Mouse (Mus musculus): ENCODE results near the gene Mylk. TPM values are rescaled to one million over a fixed set of nuclear protein-coding genes. Genes with fewer than 3 reads are reported as not detected.

Gene Mylk
- polyA plus RNA-seq, 1 experiment from 2014 or later, result 8.5 TPM

GRCm38 (mm10) chr16:34984203-34985030 is 239.4 kb downstream of the Mylk start:
- H3K27me3 ChIP-seq (ENCODE audit: low read depth, poor library complexity, severe bottlenecking), result no peaks in the 10 kb centered on the region
- H3K36me3 ChIP-seq, result peaks cover 6% of the 10 kb centered on the region
- H3K9me3 ChIP-seq (replicated peaks), result no peaks in the 10 kb centered on the region
- peaks cover 6% of the 10 kb centered on the region for H3K4me1 ChIP-seq
- WGBS, result 63% methylated on average over 11 of the region's 11 CpGs
- H3K4me3 ChIP-seq, result no peak overlapping the region
- no peak overlapping the region for H3K27ac ChIP-seq (replicated peaks)
- DNase-seq (ENCODE audit: low spot score), result no peak

DNA sequence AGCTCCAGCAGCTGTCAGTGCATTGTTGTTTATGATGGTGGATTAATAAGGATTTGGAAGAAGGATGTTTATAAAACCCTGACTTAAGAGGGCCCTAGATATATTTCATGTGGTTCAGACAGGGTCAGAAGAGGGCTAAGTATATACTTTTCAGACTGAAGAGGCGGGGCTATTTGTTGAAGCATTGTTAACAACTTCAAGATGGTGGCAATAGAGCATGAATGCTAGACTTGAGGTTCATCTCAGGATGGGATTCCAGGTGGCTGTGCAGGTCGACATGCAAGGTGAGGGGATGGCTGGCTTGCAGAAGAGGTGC is 240.0 kb downstream of the Mylk start:
- H3K4me3 ChIP-seq, result no peak overlapping the region
- H3K27ac ChIP-seq (replicated peaks), result no peak overlapping the region
- H3K36me3 ChIP-seq, result peaks cover 5% of the 10 kb centered on the region
- 82% methylated on average over 2 of the region's 2 CpGs for WGBS
- DNase-seq (ENCODE audit: low spot score), result no peak
- peaks cover 6% of the 10 kb centered on the region for H3K4me1 ChIP-seq
- H3K27me3 ChIP-seq (ENCODE audit: low read depth, poor library complexity, severe bottlenecking), result no peaks in the 10 kb centered on the region
- H3K9me3 ChIP-seq (replicated peaks), result no peaks in the 10 kb centered on the region

GRCm38 (mm10) chr16:34986211-34986825 is 241.3 kb downstream of the Mylk start:
- no peak overlapping the region for H3K27ac ChIP-seq (replicated peaks)
- H3K4me1 ChIP-seq, result peaks cover 6% of the 10 kb centered on the region
- peaks cover 5% of the 10 kb centered on the region for H3K36me3 ChIP-seq
- no peak for DNase-seq (ENCODE audit: low spot score)
- H3K27me3 ChIP-seq (ENCODE audit: low read depth, poor library complexity, severe bottlenecking), result no peaks in the 10 kb centered on the region
- no peaks in the 10 kb centered on the region for H3K9me3 ChIP-seq (replicated peaks)
- 93% methylated on average over 13 of the region's 13 CpGs for WGBS
- H3K4me3 ChIP-seq, result no peak overlapping the region

DNA sequence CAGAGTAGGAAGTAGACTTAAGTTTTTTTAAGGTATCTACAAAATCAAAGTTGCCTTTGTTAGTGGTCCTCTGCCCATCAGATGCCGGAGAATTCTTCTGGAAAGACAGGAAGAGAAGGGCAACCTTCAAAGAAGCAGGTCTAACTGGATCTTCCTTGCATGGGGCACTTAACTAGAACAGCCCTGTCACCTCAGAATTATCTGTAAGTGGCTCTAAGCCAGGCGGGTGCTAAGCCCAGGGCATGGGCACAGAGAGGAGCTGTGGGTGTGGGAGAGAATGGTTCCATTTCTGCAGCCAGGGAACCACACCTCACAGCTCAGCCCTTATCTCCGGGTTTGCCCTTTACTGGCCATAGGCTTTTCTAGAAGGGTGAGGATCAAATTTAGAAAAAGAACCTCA is 246.4 kb downstream of the Mylk start:
- no peak for DNase-seq (ENCODE audit: low spot score)
- Histone ChIP-seq H3K4me1 (peaks cover 8% of the 10 kb centered on the region), H3K4me3 (no peak overlapping the region), H3K27me3 (ENCODE audit: low read depth, poor library complexity, severe bottlenecking) (no peaks in the 10 kb centered on the region), H3K36me3 (peaks cover 4% of the 10 kb centered on the region), H3K9me3 (replicated peaks) (no peaks in the 10 kb centered on the region), H3K27ac (replicated peaks) (no peak overlapping the region)
- WGBS, result 88% methylated on average over 3 of the region's 3 CpGs

GRCm38 (mm10) chr16:34992854-34993253 is 247.8 kb downstream of the Mylk start:
- H3K4me1 ChIP-seq, result peaks cover 8% of the 10 kb centered on the region
- no peak for DNase-seq (ENCODE audit: low spot score)
- 91% methylated on average over 5 of the region's 5 CpGs for WGBS
- no peak overlapping the region for H3K4me3 ChIP-seq
- no peaks in the 10 kb centered on the region for H3K9me3 ChIP-seq (replicated peaks)
- H3K27ac ChIP-seq (replicated peaks), result no peak overlapping the region
- H3K27me3 ChIP-seq (ENCODE audit: low read depth, poor library complexity, severe bottlenecking), result no peaks in the 10 kb centered on the region
- H3K36me3 ChIP-seq, result 0 out of 2 replicates have a peak, but pooled peaks cover 2% of the 10 kb centered on the region

GRCm38 (mm10) chr16:34993694-34994330 is 248.8 kb downstream of the Mylk start:
- DNase-seq (ENCODE audit: low spot score), result no peak
- H3K36me3 ChIP-seq, result no peaks in the 10 kb centered on the region
- H3K4me3 ChIP-seq, result no peak overlapping the region
- H3K27me3 ChIP-seq (ENCODE audit: low read depth, poor library complexity, severe bottlenecking), result peaks cover 5% of the 10 kb centered on the region; the same call in 1 of the 2 replicates
- 87% methylated on average over 10 of the region's 10 CpGs for WGBS
- no peaks in the 10 kb centered on the region for H3K9me3 ChIP-seq (replicated peaks)
- peaks cover 8% of the 10 kb centered on the region for H3K4me1 ChIP-seq
- no peak overlapping the region for H3K27ac ChIP-seq (replicated peaks)

- no peak overlapping the region for H3K4me3 ChIP-seq
- peaks cover 5% of the 10 kb centered on the region; the same call in 1 of the 2 replicates for H3K27me3 ChIP-seq (ENCODE audit: low read depth, poor library complexity, severe bottlenecking)
- no peak for DNase-seq (ENCODE audit: low spot score)
- peaks cover 8% of the 10 kb centered on the region for H3K4me1 ChIP-seq
- H3K36me3 ChIP-seq, result no peaks in the 10 kb centered on the region
- H3K9me3 ChIP-seq (replicated peaks), result no peaks in the 10 kb centered on the region
- H3K27ac ChIP-seq (replicated peaks), result no peak overlapping the region
- WGBS, result 87% methylated on average over 9 of the region's 9 CpGs
Measured at GRCm38 (mm10) chr16:34994641-34995141, 249.7 kb downstream of the Mylk start.

- Histone ChIP-seq H3K4me1 (peaks cover 19% of the 10 kb centered on the region), H3K9me3 (replicated peaks) (no peaks in the 10 kb centered on the region), H3K36me3 (no peaks in the 10 kb centered on the region), H3K4me3 (no peak overlapping the region), H3K27me3 (ENCODE audit: low read depth, poor library complexity, severe bottlenecking) (peaks cover 10% of the 10 kb centered on the region), H3K27ac (replicated peaks) (no peak overlapping the region)
- WGBS, result 85% methylated on average over 5 of the region's 5 CpGs
- DNase-seq (ENCODE audit: low spot score), result no peak
Measured at GRCm38 (mm10) chr16:34996133-34996532, 251.1 kb downstream of the Mylk start.

- Histone ChIP-seq H3K4me1 (peaks cover 24% of the 10 kb centered on the region), H3K9me3 (replicated peaks) (no peaks in the 10 kb centered on the region), H3K27me3 (ENCODE audit: low read depth, poor library complexity, severe bottlenecking) (peaks cover 10% of the 10 kb centered on the region), H3K4me3 (no peak overlapping the region), H3K27ac (replicated peaks) (no peak overlapping the region), H3K36me3 (no peaks in the 10 kb centered on the region)
- 71% methylated on average over 4 of the region's 4 CpGs for WGBS
- DNase-seq (ENCODE audit: low spot score), result no peak
Measured at GRCm38 (mm10) chr16:34997052-34997451, 252.0 kb downstream of the Mylk start.

DNA sequence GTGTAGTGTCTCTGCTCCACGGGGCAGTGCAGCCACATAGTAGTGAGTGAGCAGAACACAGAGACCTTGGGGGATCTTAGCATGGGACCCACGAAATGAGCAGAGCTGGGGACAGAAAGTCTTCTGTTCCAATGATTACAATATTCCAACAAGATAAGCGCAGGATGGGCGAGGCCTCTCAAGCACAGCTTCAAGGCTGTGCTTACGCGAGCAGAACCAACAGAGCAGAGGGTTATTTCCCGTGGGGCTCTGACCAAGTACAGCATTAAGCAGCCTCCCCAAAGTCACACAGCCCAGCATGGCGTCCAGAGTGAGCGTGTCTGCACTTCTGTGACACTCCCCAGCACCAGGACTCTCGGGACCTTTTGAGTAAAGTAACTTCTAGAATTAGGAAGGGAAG is 252.6 kb downstream of the Mylk start:
- Histone ChIP-seq H3K9me3 (replicated peaks) (no peaks in the 10 kb centered on the region), H3K27me3 (ENCODE audit: low read depth, poor library complexity, severe bottlenecking) (peaks cover 10% of the 10 kb centered on the region), H3K4me1 (peaks cover 24% of the 10 kb centered on the region), H3K36me3 (no peaks in the 10 kb centered on the region), H3K4me3 (no peak overlapping the region), H3K27ac (replicated peaks) (no peak overlapping the region)
- DNase-seq (ENCODE audit: low spot score), result no peak
- WGBS, result 76% methylated on average over 10 of the region's 10 CpGs

DNA sequence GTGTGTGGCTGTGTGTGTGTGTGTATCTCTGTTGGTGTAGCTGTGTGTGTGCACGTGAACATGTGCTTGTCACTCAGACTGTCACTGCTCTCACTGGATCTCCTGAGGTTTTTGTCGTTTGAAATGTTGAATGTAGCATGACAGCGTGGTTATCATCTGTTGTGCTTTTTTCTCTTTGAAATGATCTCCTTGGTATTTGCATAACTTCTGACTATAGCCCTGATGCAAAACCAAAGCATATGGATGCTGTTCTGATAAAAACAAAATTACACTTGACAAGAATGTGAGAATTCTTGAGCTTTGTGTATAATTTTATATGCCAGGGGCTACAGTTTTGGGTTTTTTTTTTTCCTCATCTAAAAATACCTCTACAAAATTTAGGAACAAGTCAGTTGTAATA is 254.0 kb downstream of the Mylk start:
- Histone ChIP-seq H3K27me3 (ENCODE audit: low read depth, poor library complexity, severe bottlenecking) (peaks cover 10% of the 10 kb centered on the region), H3K4me1 (peaks cover 24% of the 10 kb centered on the region), H3K4me3 (no peak overlapping the region), H3K36me3 (no peaks in the 10 kb centered on the region), H3K9me3 (replicated peaks) (no peaks in the 10 kb centered on the region), H3K27ac (replicated peaks) (no peak overlapping the region)
- no peak for DNase-seq (ENCODE audit: low spot score)
- WGBS, result 83% methylated on average over 3 of the region's 3 CpGs

DNA sequence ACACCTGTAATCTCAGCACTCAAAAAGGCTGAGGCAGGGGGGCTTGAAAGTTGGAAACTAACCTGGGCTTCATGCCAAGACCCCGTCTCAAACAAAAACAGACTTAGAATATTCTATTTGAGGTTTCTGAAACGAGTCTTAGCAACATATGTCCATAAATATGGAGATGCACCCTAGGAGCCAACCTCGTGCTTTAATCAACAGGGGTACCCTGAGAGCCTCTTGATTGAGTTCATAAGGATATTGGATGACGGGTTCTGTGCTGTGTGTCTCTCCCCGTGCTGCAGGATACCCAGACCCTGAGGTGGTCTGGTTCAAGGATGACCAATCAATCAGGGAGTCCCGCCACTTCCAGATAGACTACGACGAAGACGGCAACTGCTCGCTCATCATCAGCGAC is 255.0 kb downstream of the Mylk start:
- Histone ChIP-seq H3K9me3 (replicated peaks) (no peaks in the 10 kb centered on the region), H3K4me1 (peaks cover 16% of the 10 kb centered on the region), H3K36me3 (no peaks in the 10 kb centered on the region), H3K4me3 (no peak overlapping the region), H3K27me3 (ENCODE audit: low read depth, poor library complexity, severe bottlenecking) (peaks cover 10% of the 10 kb centered on the region), H3K27ac (replicated peaks) (no peak overlapping the region)
- WGBS, result 49% methylated on average over 11 of the region's 11 CpGs
- DNase-seq (ENCODE audit: low spot score), result no peak

Measured in midbrain, embryonic 10.5 days (tissue).